Mouse (Mus musculus) ES-E14 (cell line): ENCODE measurements around the gene Baiap2l1.

Experiments used
- CHD2 ChIP-seq: IDR thresholded peaks from 2 replicates; pipeline ENCODE4 v1.6.1; 2014; ENCODE audit warnings: mild to moderate bottlenecking, low read depth, low read length, inconsistent platforms
- MAFK ChIP-seq: IDR thresholded peaks from 2 replicates; pipeline ENCODE4 v1.6.1; 2014; ENCODE audit warnings: mild to moderate bottlenecking, low read depth, low read length, inconsistent platforms; ENCODE audit not compliant: insufficient read depth
- ZNF384 ChIP-seq: IDR thresholded peaks from 2 replicates; pipeline ENCODE4 v1.6.1; 2012; ENCODE audit warnings: low read depth, low read length, inconsistent platforms

DNA sequence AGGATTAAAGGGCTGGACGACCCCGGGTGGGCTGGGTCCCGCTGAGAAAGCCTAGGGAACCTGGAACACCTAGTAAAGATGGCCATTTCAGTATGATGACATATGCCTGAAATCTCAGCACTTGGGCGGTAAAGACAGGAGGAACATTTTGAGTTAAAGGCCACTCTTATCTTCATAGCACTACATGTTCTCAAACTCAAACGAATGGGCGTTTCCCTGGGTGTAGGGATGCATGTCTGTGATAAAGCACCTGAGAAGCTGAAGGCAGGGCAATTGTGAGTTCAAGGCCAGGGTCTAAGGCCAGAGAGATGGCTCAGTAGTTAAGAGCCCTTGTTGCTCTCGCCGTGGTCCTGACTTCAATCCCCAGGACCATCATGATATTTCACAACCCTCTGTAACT is 87.5 kb downstream of the Baiap2l1 start:
- TF ChIP-seq ZNF384 (no peak), MAFK (no peak), CHD2 (no peak)
